Mouse (Mus musculus) mouse embryonic stem cell (cell line): ENCODE measurements around the gene S100pbp.

Experiments
- in situ Hi-C, 2 experiments: fragments of 300-500 bp; cut with MboI; formaldehyde crosslinking; loops; 1 replicate in 1 of 2; 3 replicates in 1 of 2; pipeline ENCODE4 v1.14.3; 2019 to 2020; ENCODE audit warnings: low sequenced_read_pairs in 2 of 2, low pct_unique_long_range_greater_than_20kb in 1 of 2, mixed read lengths in 1 of 2; ENCODE audit not compliant: unreplicated experiment in 1 of 2

Gene S100pbp

DNA sequence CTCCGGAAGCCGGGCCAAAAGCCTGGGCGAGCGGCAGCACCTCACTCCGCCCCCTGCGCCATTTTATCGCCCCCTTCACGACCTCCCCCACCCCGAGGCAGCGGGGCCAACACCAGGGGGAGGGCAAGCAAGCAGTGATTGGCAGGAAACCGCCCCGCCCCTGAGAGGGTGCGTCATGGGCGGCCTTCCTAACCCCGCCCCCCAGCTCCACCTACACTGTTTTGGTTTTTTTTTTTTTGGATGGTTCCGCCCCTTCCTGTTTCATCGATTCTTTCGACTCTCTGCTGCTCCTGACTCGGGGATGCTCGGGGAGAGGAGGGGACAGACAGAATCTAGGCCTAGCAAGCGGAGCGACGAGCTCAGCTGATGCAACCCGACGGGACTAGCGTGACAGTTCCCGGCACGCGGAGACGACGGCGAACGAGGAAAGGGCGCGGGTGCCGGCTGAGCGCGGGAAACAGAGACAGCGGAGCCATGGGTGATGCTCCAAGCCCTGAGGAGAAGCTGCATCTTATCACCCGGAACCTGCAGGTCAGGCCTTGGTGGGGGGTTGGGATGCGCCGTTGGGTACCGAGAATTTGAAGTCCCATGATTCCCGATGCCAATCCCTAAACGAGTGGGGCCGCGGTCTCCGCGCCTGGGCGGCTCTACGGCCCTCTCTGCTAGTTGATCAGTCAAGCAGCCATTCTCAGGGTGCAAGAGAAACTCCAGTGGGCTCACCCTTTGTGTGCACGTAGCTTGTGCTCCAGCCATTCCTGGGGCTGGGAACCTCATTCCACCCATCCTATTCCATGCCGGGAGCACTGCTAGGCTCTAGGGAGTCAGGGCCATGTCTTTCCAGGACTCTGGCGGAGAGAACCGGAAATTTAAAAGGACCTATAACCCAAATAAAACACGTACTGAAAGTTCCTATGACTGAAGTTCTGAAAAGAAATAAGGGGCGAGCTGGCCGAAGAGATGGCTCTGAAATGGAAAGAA lies at the start of gene S100pbp, which contains the start of gene Yars:
Gene S100pbp, minus strand, starts transcription at position 186 of the 978 bp plus-strand sequence.
Gene Yars, plus strand, starts transcription at position 219 of the 978 bp plus-strand sequence.
- in situ Hi-C loops = no loop called here

GRCm38 (mm10) chr4:129239075-129239474 lies 49.5 kb upstream of the S100pbp start:
- in situ Hi-C loops = no loop called here

DNA sequence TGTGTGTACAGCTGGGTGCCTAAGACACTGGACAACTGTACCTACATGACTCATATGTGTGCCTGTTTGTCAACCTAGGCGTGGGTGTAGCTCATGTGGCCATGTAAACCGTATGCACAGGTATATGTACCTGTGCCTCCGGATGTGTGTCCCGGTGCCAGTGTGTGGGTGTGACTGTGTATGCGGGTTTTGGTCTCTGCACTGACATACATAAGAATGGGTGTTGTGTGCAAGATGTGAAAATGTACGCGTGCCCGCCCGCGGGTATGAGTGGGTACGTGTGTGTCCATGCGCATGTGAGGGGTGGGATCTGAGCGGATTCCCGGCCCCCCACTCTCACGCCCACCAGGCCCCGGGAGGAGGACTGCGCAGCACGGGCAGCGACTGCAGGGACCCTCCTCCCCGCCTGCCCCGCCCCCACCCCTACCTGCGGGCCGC lies 49.1 kb upstream of the S100pbp start:
- in situ Hi-C loops = no loop called here

DNA sequence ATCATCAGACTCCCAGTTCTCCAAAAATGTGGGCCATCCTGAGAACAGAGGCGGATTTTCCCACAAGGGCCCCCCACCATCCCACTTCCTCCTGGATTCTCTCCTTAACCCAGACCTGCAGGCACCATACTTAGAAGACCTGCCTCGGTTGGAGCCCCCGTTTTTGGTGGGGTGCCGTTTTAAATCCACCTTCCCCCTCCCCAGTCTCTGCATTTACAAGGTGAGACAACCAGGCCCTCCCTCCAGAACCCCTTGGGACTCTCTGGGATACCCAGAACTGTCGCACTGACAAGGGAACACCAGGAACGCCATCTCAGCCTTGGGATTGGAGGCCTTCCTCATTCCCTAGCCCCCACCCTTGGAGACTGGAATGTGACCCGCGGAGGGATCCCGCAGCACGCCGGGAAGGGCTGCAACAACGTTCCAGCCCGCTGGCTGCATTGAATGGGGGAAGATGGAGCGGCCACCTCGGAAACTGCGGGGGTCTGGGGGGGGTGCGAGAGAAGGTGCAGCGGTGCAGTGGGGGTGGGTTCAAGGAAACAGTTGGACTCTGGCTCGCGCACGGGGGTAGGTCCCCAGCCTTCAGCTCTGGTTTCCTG lies 48.4 kb upstream of the S100pbp start:
- in situ Hi-C loops = no loop called here

DNA sequence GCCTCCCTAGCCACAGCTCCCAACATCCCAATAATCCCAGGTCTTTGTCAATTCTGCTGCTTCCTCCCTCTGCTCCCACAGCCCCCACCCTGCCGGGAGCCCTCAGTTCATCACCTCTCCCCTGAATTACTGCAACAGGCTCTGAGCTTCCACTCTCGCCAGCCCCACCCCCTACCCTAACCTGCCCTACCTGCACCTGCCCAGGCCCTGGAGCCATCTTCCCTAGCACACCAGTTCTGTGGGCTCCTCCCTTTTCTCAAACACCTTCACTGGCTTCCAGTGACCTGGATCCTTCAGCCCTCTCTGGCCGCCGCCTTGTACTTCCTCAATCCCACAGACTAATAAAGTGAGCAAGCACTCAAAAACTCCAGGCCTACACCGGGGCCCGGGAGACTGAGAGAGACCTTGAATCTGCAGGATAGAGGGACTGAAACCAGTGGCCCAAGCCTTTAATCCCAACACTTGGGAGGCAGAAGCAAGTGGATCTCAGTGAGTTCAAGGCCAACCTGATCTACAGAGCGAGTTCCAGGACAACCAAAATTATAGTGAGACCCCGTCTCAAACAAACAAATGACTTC lies 46.8 kb upstream of the S100pbp start:
- in situ Hi-C loops = no loop called here

- in situ Hi-C loops = no loop called here
Measured at GRCm38 (mm10) chr4:129235147-129235546, 45.6 kb upstream of the S100pbp start.

- in situ Hi-C loops = no loop called here
Measured at GRCm38 (mm10) chr4:129234488-129234887, 45.0 kb upstream of the S100pbp start.

DNA sequence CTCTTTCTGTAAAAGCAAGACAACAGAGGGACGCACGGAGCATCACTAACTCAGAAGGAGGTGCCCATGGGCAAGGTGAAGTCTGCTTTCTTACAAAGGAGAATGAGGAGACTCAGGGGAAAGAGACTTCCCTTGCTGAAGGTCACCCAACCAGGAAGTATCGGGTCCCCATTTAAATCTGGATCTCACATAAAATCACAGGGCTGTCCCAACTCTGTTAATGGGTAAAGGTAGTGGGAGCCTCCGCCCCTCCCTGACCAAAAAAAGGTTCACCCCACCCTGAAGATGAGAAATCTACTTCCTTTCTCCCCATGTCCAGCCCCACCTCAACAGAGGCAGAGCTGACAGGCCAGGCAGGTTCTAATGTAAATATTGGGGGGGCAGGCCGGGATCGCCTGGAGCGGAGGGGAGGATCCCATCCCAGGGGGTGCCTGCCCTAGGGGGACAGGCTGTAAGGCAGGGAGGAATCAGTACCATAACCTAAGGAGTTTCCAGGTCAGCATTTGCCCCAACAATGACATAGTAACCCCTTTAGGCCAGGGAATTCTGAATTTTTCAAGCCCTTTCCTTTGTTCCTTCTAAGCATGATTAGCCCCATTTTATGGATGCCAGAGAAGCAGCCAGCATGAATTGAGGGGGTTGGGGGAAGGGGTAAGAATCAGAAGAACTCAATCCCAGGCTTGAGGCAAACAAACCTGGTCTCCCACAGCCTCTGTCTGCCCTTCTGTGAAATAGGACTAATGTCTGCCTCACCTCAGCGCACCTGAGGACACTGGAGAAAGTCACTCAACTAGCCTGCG lies 43.2 kb upstream of the S100pbp start:
- in situ Hi-C loops = no loop called here

DNA sequence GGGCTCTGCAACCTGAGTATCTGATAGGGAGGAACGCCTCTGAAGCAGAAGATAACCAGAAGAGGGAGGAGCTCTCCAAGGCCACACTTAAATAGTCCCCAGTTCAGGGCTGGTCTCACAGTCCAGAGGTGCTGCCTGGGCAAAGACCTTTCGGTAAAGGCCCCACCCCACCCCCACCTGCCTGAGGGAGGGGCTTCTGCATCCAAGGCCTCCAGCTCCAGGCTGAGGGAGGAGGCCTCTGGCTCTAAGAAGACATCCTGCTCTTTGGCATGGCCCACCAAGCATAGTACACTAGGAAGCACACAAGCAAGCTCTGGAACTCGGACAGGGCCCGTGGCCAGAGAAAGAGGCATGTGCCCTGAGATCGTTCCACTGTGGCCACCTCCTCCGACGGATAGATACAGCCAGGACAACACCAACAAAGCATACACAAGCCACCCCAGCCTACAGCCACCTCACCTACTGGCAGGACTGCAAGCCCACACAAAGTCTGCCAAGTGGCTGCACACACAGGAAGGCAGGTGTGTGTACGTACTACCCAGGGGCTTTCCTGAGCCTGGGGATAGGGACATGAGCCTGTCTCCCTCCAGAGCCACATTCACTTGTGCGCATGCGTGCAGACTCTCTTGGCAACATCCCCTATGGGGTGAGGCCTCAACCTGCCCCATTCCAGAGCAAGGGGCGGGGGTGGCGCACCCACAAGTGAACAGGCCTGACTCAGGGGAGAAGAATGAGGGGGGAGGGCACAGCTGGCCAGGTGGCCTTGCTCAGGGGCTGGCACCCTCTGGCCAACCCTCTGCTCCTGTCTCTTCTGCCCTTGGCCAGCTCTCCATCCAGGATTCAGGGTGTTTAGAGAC lies 42.3 kb upstream of the S100pbp start:
- in situ Hi-C loops = no loop called here

DNA sequence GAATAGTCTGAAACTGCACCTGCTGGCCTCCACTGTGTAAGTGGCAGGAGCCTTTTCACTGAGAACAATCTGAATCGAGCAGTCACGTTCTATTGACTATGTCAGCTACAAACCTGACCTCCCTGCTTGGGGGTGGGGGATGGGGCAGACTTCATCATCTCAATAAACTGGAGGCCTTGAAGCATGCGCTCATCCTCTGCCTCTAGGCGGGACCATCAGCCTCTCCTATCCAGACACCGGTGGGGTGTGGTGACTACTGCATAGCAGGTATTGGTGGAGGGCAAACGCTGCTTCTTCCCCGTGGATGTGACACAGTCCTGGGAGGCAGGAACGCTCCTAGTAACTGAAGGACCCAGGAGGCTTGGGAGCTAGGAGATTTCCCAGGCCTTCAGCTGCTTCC lies 41.4 kb upstream of the S100pbp start:
- in situ Hi-C loops = no loop called here

- in situ Hi-C loops = no loop called here
Measured at GRCm38 (mm10) chr4:129227985-129228381, 38.5 kb upstream of the S100pbp start.

- in situ Hi-C loops = no loop called here
Measured at GRCm38 (mm10) chr4:129227170-129227984, 37.9 kb upstream of the S100pbp start.

DNA sequence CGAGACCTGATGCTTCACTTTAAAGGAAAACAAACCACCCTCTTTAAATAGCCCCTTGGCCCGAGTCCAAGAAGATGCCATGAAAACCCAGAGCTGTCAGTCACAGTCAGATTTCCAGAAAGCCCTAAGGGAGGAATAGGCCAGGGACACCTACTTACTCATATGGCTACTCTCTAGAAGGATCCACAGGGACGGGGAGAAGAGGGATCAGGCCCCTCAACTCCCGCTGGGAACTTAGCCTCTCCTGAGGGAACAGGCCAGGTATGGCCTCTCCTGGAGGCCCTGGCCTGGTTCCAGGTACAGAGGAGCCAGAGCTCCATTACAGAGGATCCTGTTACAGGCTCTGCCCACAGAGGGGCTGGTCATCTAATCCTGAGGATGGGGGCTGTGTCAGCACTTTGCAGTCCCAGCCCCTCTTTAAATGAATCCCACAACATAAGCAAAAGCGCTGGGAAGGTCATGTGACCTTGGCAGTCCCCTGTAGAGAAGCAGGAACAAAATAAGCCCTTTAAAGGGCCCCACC lies 37.0 kb upstream of the S100pbp start:
- in situ Hi-C loops = no loop called here

DNA sequence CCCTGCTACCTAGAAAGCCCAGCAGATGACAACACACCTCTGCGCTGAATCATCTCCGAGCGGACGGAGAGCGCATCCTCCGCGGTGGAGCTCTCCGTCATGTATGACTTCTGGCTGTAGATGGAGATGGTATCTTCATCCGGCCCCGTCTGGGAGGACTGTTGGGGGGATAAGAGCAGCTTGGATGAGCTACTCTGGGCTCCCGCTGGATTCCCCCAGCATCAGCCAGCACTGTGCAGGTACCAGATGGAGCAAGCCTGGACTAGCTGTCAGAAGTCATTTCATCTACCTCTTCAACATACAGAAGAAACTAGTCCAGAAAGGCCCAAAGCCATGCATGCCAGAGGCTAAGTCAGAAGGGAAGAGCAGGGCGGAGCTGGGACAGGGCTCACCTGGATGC lies 35.8 kb upstream of the S100pbp start:
- in situ Hi-C loops = no loop called here

- in situ Hi-C loops = no loop called here
Measured at GRCm38 (mm10) chr4:129223421-129224281, 34.1 kb upstream of the S100pbp start.
